Comparison of ENCODE assay signal across 8 mouse cellular contexts in genomic region chr15:93251553-93252250, GRCm38 (mm10). TPM values are rescaled to one million over a fixed set of nuclear protein-coding genes. Genes with fewer than 3 reads are reported as not detected.
DNase-seq lines count a peak whose midpoint lies in the region; ATAC-seq and TF ChIP-seq lines count a peak whose summit lies in the region.

No protein-coding gene starts in this region.

- no peak overlapping the region for H3K4me3 ChIP-seq in heart, embryonic 10.5 days
- H3K4me3 ChIP-seq in intestine, postnatal 0 days (ENCODE audit: low read depth, low read length) = no peak overlapping the region
- H3K4me3 ChIP-seq in forebrain, embryonic 16.5 days (replicated peaks; ENCODE audit: low read length) = no peak overlapping the region

- H3K4me1 ChIP-seq in heart, embryonic 10.5 days = no peaks in the 10 kb centered on the region
- H3K4me1 ChIP-seq in intestine, postnatal 0 days (replicated peaks; ENCODE audit: control insufficient read depth, insufficient read depth, low read length) = no peaks in the 10 kb centered on the region
- H3K4me1 ChIP-seq in forebrain, embryonic 16.5 days (replicated peaks; ENCODE audit: control insufficient read depth, insufficient read depth, low read length) = no peaks in the 10 kb centered on the region

- no peak overlapping the region for H3K4me2 ChIP-seq in intestine, postnatal 0 days (replicated peaks; ENCODE audit: low read depth)
- H3K4me2 ChIP-seq in forebrain, embryonic 16.5 days (ENCODE audit: low read length) = no peak overlapping the region

- no peak overlapping the region for H3K9ac ChIP-seq in intestine, postnatal 0 days (ENCODE audit: low read depth, low read length)
- H3K9ac ChIP-seq in forebrain, embryonic 16.5 days (replicated peaks; ENCODE audit: low read depth, low read length) = no peak overlapping the region

- no peaks in the 10 kb centered on the region for H3K27me3 ChIP-seq in heart, embryonic 10.5 days (ENCODE audit: insufficient read depth, poor library complexity, severe bottlenecking)
- no peaks in the 10 kb centered on the region for H3K27me3 ChIP-seq in intestine, postnatal 0 days (replicated peaks; ENCODE audit: control insufficient read depth, insufficient read depth, low read length)
- no peaks in the 10 kb centered on the region for H3K27me3 ChIP-seq in forebrain, embryonic 16.5 days (replicated peaks; ENCODE audit: control insufficient read depth, insufficient read depth, low read length)

- H3K36me3 ChIP-seq in heart, embryonic 10.5 days = peaks cover 42% of the 10 kb centered on the region
- H3K36me3 ChIP-seq in intestine, postnatal 0 days (ENCODE audit: control insufficient read depth, insufficient read depth) = peaks cover 53% of the 10 kb centered on the region
- H3K36me3 ChIP-seq in forebrain, embryonic 16.5 days (ENCODE audit: control insufficient read depth, insufficient read depth) = peaks cover 4% of the 10 kb centered on the region; the same call in 1 of the 2 replicates

- no peak overlapping the region for H3K27ac ChIP-seq in heart, embryonic 10.5 days
- no peak overlapping the region for H3K27ac ChIP-seq in intestine, postnatal 0 days (ENCODE audit: low read depth, low read length)
- no peak overlapping the region for H3K27ac ChIP-seq in forebrain, embryonic 16.5 days (ENCODE audit: low read length)

- WGBS in heart, embryonic 10.5 days = 72% methylated on average over 13 of the region's 13 CpGs
- 51% methylated on average over 13 of the region's 13 CpGs for WGBS in intestine, postnatal 0 days
- 76% methylated on average over 13 of the region's 13 CpGs for WGBS in forebrain, embryonic 16.5 days

- DNase-seq in heart, adult 11 months = peak; percentile 96
- DNase-seq in heart, embryonic 10.5 days (ENCODE audit: low spot score) = no peak
- peak; percentile 52 for DNase-seq in 416B (ENCODE audit: low read depth)
- peak; percentile 62 for DNase-seq in brain, adult 2 months (ENCODE audit: low read depth, low spot score)
- DNase-seq in naive thymus-derived CD4-positive, alpha-beta T cell, adult 2 months (ENCODE audit: low read depth) = peak; percentile 34
- no peak for DNase-seq in retina, embryonic 14.5 days (ENCODE audit: low spot score)

- ATAC-seq in intestine, postnatal 0 days = no peak
- no peak for ATAC-seq in forebrain, embryonic 16.5 days

- TF ChIP-seq CTCF in intestine, postnatal 0 days (IDR thresholded peaks at IDR 0.05; ENCODE audit: low read depth) = peak; percentile 48

- H3K9me3 ChIP-seq in heart, embryonic 10.5 days = no peaks in the 10 kb centered on the region
- H3K9me3 ChIP-seq in intestine, postnatal 0 days (ENCODE audit: control insufficient read depth) = no peaks in the 10 kb centered on the region
- H3K9me3 ChIP-seq in forebrain, embryonic 16.5 days (ENCODE audit: control insufficient read depth, low read length) = 0 out of 2 replicates have a peak, but pooled peaks cover 3% of the 10 kb centered on the region

RNA-seq across cellular contexts. Expression of gene Gxylt1, which starts 23.3 kb away (rescaled TPM):
- polyA plus RNA-seq in heart, embryonic 10.5 days (2016; fragmentation: Nextera tagmentation; extraction: Ambion mirVana) = 14.3 and 17.2 TPM in 2 replicates
- polyA plus RNA-seq in intestine, postnatal 0 days (2015; fragmentation: Nextera tagmentation; extraction: Ambion mirVana) = 4.9 and 5.5 TPM in 2 replicates
- polyA plus RNA-seq in forebrain, embryonic 16.5 days (2015; fragmentation: Nextera tagmentation; extraction: Ambion mirVana) = 10.6 and 11.6 TPM in 2 replicates

Comparison
In these comparisons a context has a peak if more than half of its experiments do, and no peak if none do; other contexts are left out.
1. DNase-seq: peak in heart, adult 11 months (single experiment), 416B (single experiment), brain, adult 2 months (single experiment) and naive thymus-derived CD4-positive, alpha-beta T cell, adult 2 months (single experiment); none in heart, embryonic 10.5 days (single experiment) and retina, embryonic 14.5 days (single experiment).